Mouse (Mus musculus): ENCODE results near the gene Zfp281.

GRCm38 (mm10) chr1:136601346-136601888, 23.3 kb upstream of the Zfp281 start:
- no peak for TF ChIP-seq TCF3 (IDR thresholded peaks at IDR 0.05; ENCODE audit: insufficient read length, low read depth)
- TF ChIP-seq CEBPB (IDR thresholded peaks at IDR 0.05; ENCODE audit: insufficient read depth, poor library complexity, severe bottlenecking): no peak
- TF ChIP-seq POLR2A (IDR thresholded peaks at IDR 0.05; ENCODE audit: insufficient read length, low read depth): no peak

All from myocyte (in vitro differentiated cells).